Mouse (Mus musculus) bone marrow macrophage, adult 2 months (primary cell): ENCODE results near the gene Thsd7a. TPM values are rescaled to one million over a fixed set of nuclear protein-coding genes. Genes with fewer than 3 reads are reported as not detected.

ENCODE experiments used
- H3K27ac ChIP-seq: 2 replicates; pipeline ENCODE4 v1.5.1; 2012; ENCODE audit warnings: low read depth, low read length; ENCODE audit not compliant: insufficient read depth
- H3K4me1 ChIP-seq: 2 replicates; pipeline ENCODE4 v1.6.1; 2012; ENCODE audit warnings: low read length; ENCODE audit not compliant: control insufficient read depth, insufficient read depth
- H3K4me3 ChIP-seq: 2 replicates; pipeline ENCODE4 v1.5.1; 2012; ENCODE audit warnings: mild to moderate bottlenecking, low read length, moderate library complexity; ENCODE audit not compliant: insufficient read depth
- CTCF ChIP-seq: IDR thresholded peaks from 2 replicates; pipeline ENCODE4 v1.5.1; 2012; ENCODE audit warnings: low read depth, mild to moderate bottlenecking, low read length, moderate library complexity
- POLR2A ChIP-seq: IDR thresholded peaks from 2 replicates; pipeline ENCODE4 v1.6.1; 2012; ENCODE audit warnings: mild to moderate bottlenecking, low read depth, low read length, borderline replicate concordance
- polyA plus RNA-seq: library from polyadenylated mRNA; stranded (reverse); fragments of >200 nt; gene quantifications from 2 replicates; pipeline ENCODE4 v1.2.4, GENCODE M21; 2012; ENCODE audit not compliant: missing spikeins, insufficient read depth, insufficient read length

Gene Thsd7a
- polyA plus RNA-seq, 1 experiment = not detected

- Histone ChIP-seq H3K4me1 (no peaks in the 10 kb centered on the region), H3K27ac (no peak overlapping the region), H3K4me3 (no peak overlapping the region)
- TF ChIP-seq POLR2A = no peak
- TF ChIP-seq CTCF = no peak
These were observed 173.5 kb downstream of the Thsd7a start for GRCm38 (mm10) chr6:12575619-12576216.

- no peak overlapping the region for H3K27ac ChIP-seq
- no peak overlapping the region for H3K4me3 ChIP-seq
- TF ChIP-seq POLR2A = no peak
- no peak for TF ChIP-seq CTCF
- no peaks in the 10 kb centered on the region for H3K4me1 ChIP-seq
These were observed 177.0 kb downstream of the Thsd7a start for GRCm38 (mm10) chr6:12572202-12572601.

GRCm38 (mm10) chr6:12565136-12565535 lies 184.1 kb downstream of the Thsd7a start:
- Histone ChIP-seq H3K4me3 (no peak overlapping the region), H3K4me1 (no peaks in the 10 kb centered on the region), H3K27ac (no peak overlapping the region)
- TF ChIP-seq POLR2A (no peak), CTCF (no peak)

- Histone ChIP-seq H3K27ac (no peak overlapping the region), H3K4me1 (no peaks in the 10 kb centered on the region), H3K4me3 (no peak overlapping the region)
- TF ChIP-seq POLR2A (no peak), CTCF (no peak)
These were observed 186.9 kb downstream of the Thsd7a start for GRCm38 (mm10) chr6:12562336-12562735.

GRCm38 (mm10) chr6:12560500-12560899 lies 188.7 kb downstream of the Thsd7a start:
- no peak overlapping the region for H3K4me3 ChIP-seq
- TF ChIP-seq POLR2A = no peak
- no peak for TF ChIP-seq CTCF
- H3K4me1 ChIP-seq = no peaks in the 10 kb centered on the region
- H3K27ac ChIP-seq = no peak overlapping the region

GRCm38 (mm10) chr6:12555114-12556099 lies 193.8 kb downstream of the Thsd7a start:
- no peak overlapping the region for H3K4me3 ChIP-seq
- H3K4me1 ChIP-seq = no peaks in the 10 kb centered on the region
- H3K27ac ChIP-seq = no peak overlapping the region
- TF ChIP-seq CTCF = no peak
- no peak for TF ChIP-seq POLR2A

- no peaks in the 10 kb centered on the region for H3K4me1 ChIP-seq
- TF ChIP-seq CTCF = no peak
- no peak overlapping the region for H3K4me3 ChIP-seq
- no peak overlapping the region for H3K27ac ChIP-seq
These were observed 198.0 kb downstream of the Thsd7a start for GRCm38 (mm10) chr6:12551176-12551575.

GRCm38 (mm10) chr6:12550054-12550655 lies 199.1 kb downstream of the Thsd7a start:
- Histone ChIP-seq H3K4me3 (no peak overlapping the region), H3K27ac (no peak overlapping the region), H3K4me1 (no peaks in the 10 kb centered on the region)
- TF ChIP-seq CTCF (no peak), POLR2A (no peak)

GRCm38 (mm10) chr6:12544096-12544495 lies 205.1 kb downstream of the Thsd7a start:
- Histone ChIP-seq H3K4me3 (no peak overlapping the region), H3K4me1 (no peaks in the 10 kb centered on the region), H3K27ac (no peak overlapping the region)
- no peak for TF ChIP-seq POLR2A
- TF ChIP-seq CTCF = no peak

GRCm38 (mm10) chr6:12542496-12542895 lies 206.7 kb downstream of the Thsd7a start:
- no peaks in the 10 kb centered on the region for H3K4me1 ChIP-seq
- H3K4me3 ChIP-seq = no peak overlapping the region
- no peak overlapping the region for H3K27ac ChIP-seq
- TF ChIP-seq POLR2A (no peak), CTCF (no peak)
